Comparison of ENCODE assay signal across 7 mouse cellular contexts in genomic region chr14:89920586-89920985, GRCm38 (mm10).
A peak's percentile ranks its signal among the peaks of the same experiment; 100 is the strongest.
DNase-seq lines count a peak whose midpoint lies in the region; ATAC-seq and TF ChIP-seq lines count a peak whose summit lies in the region.
"Not testable (repeated sequence)": the region's sequence is repeated elsewhere in the genome, so short reads cannot be mapped to it uniquely, and the experiment has no call there.

No protein-coding gene starts in this region.

- not testable (repeated sequence) for H3K4me2 ChIP-seq in hindbrain, embryonic 11.5 days (replicated peaks; ENCODE audit: low read depth, low read length); midbrain, embryonic 14.5 days (ENCODE audit: low read length)

- in situ Hi-C loops in ES-E14 (cut with MboI; ENCODE audit: low sequenced_read_pairs in 2 of 2, unreplicated experiment in 2 of 2) = loop anchor here in 1 of 2 experiments (10.0 to 25.0 kb wide), 2 partner anchors 566 to 733 kb away; no protein-coding TSS in a partner anchor

- not testable (repeated sequence) for H3K27ac ChIP-seq in ES-E14 (ENCODE audit: insufficient read depth, low read depth, low read length, poor library complexity, severe bottlenecking); forebrain, embryonic 10.5 days; hindbrain, embryonic 11.5 days (ENCODE audit: low read depth, low read length); liver, adult 2 months (replicated peaks; ENCODE audit: insufficient read depth, low read depth, low read length); midbrain, embryonic 14.5 days (replicated peaks; ENCODE audit: low read depth, low read length)

- H3K79me2 ChIP-seq in liver, adult 2 months (ENCODE audit: control insufficient read depth, insufficient read depth, low read length) = not testable (repeated sequence)

- TF ChIP-seq CTCF in liver, adult 2 months (IDR thresholded peaks at IDR 0.05; ENCODE audit: low read depth, low read length) = not testable (repeated sequence)

- H3K27me3 ChIP-seq in forebrain, embryonic 10.5 days (ENCODE audit: poor library complexity, severe bottlenecking); hindbrain, embryonic 11.5 days (ENCODE audit: control insufficient read depth, insufficient read depth, low read length); liver, adult 2 months (ENCODE audit: control insufficient read depth, insufficient read depth, low read length); midbrain, embryonic 14.5 days (ENCODE audit: control insufficient read depth, insufficient read depth, low read length): not testable (repeated sequence)

- not testable (repeated sequence) for H3K4me3 ChIP-seq in ES-E14 (ENCODE audit: insufficient read depth in 1 of 2, low read depth in 1 of 2, low read length in 2 of 2, poor library complexity in 1 of 2, severe bottlenecking in 1 of 2); forebrain, embryonic 10.5 days; hindbrain, embryonic 11.5 days (ENCODE audit: low read depth, low read length); liver, adult 2 months (ENCODE audit: insufficient read depth, low read depth, low read length); midbrain, embryonic 14.5 days (replicated peaks; ENCODE audit: low read depth, low read length)

- not testable (repeated sequence) for ATAC-seq in hindbrain, embryonic 11.5 days (ENCODE audit: low FRiP score); midbrain, embryonic 14.5 days (ENCODE audit: low FRiP score, low TSS enrichment)

- H3K4me1 ChIP-seq in ES-E14 (ENCODE audit: control insufficient read depth in 2 of 2, insufficient read depth in 2 of 2, low read length in 2 of 2, poor library complexity in 1 of 2); forebrain, embryonic 10.5 days; hindbrain, embryonic 11.5 days (replicated peaks; ENCODE audit: control insufficient read depth, insufficient read depth, low read length); liver, adult 2 months (ENCODE audit: control insufficient read depth, insufficient read depth, low read length); midbrain, embryonic 14.5 days (ENCODE audit: control insufficient read depth, insufficient read depth, low read length): not testable (repeated sequence)

- WGBS in forebrain, embryonic 10.5 days = 0% methylated on average over 1 of the region's 1 CpGs
- 4% methylated on average over 1 of the region's 1 CpGs for WGBS in hindbrain, embryonic 11.5 days
- WGBS in liver, adult 2 months = 0% methylated on average over 1 of the region's 1 CpGs
- WGBS in midbrain, embryonic 14.5 days = 0% methylated on average over 1 of the region's 1 CpGs

- DNase-seq in ES-E14 (ENCODE audit: low read depth, low spot score) = peak; percentile 50
- DNase-seq in ZHBTc4 (ENCODE audit: low read depth, low spot score) = peak; percentile 35
- peak; percentile 19 to 21 for DNase-seq in cerebellum, postnatal 10 days
- DNase-seq in forebrain, embryonic 10.5 days (ENCODE audit: extremely low spot score, low spot score) = peak; percentile 28
- DNase-seq in hindbrain, embryonic 11.5 days (ENCODE audit: low spot score) = peak; percentile 44
- DNase-seq in liver, adult 2 months (ENCODE audit: extremely low read depth, low read depth, low spot score) = peak; percentile 33
- DNase-seq in midbrain, embryonic 14.5 days = peak; percentile 11

- not testable (repeated sequence) for H3K9ac ChIP-seq in ES-E14 (ENCODE audit: insufficient read depth, low read depth, low read length, poor library complexity, severe bottlenecking); hindbrain, embryonic 11.5 days (ENCODE audit: low read depth, low read length); liver, adult 2 months (ENCODE audit: low read depth, low read length); midbrain, embryonic 14.5 days (replicated peaks; ENCODE audit: low read length)

- TF ChIP-seq POLR2A in liver, adult 2 months (IDR thresholded peaks at IDR 0.05; ENCODE audit: extremely low read depth, insufficient read depth, low read length) = not testable (repeated sequence)

- H3K36me3 ChIP-seq in ES-E14 (ENCODE audit: control insufficient read depth, insufficient read depth, low read length, poor library complexity, severe bottlenecking); forebrain, embryonic 10.5 days (replicated peaks); hindbrain, embryonic 11.5 days (ENCODE audit: control insufficient read depth, insufficient read depth, low read length); liver, adult 2 months (ENCODE audit: control insufficient read depth, insufficient read depth, low read length); midbrain, embryonic 14.5 days (ENCODE audit: control insufficient read depth, insufficient read depth, low read length): not testable (repeated sequence)

- not testable (repeated sequence) for H3K9me3 ChIP-seq in ES-E14 (ENCODE audit: control insufficient read depth, insufficient read depth, low read depth, low read length); forebrain, embryonic 10.5 days; hindbrain, embryonic 11.5 days (ENCODE audit: control insufficient read depth, low read length); midbrain, embryonic 14.5 days (ENCODE audit: control insufficient read depth, low read length)
